Mouse (Mus musculus): Measurements from ENCODE around the gene Vps53. TPM values are rescaled to one million over a fixed set of nuclear protein-coding genes. Genes with fewer than 3 reads are reported as not detected.

Gene Vps53
- polyA plus RNA-seq, 1 experiment from 2014 or later: 44.8 TPM

DNA sequence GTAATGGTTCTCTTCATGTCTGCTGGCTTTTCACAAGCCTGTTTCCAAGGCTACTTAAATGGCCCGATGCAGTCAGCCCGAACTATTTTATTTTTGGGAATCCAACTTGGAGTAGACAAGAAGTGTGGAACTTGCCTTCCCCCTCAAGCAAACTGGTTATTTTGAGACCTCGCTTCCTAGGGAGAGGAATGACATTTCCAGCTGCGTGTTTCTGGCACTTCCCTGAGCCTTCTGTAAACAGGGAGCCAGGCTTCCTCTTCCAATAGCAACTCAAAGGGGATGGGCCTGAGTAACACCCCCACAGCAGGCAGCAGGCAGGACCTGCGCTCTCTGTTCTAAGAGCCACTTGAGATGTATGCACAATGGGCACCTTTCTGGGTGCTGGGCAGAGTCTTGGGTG lies 136.6 kb downstream of the Vps53 start:
- no peak overlapping the region for H3K27ac ChIP-seq (ENCODE audit: low read depth, low read length)
- no peak overlapping the region for H3K9ac ChIP-seq (ENCODE audit: low read depth, low read length)
- no peaks in the 10 kb centered on the region for H3K27me3 ChIP-seq (replicated peaks; ENCODE audit: control insufficient read depth, insufficient read depth, low read length)
- H3K4me1 ChIP-seq (replicated peaks; ENCODE audit: control insufficient read depth, insufficient read depth, low read length): no peaks in the 10 kb centered on the region
- ATAC-seq: no peak
- WGBS: 35% methylated on average over 5 of the region's 5 CpGs
- H3K36me3 ChIP-seq (ENCODE audit: control insufficient read depth, insufficient read depth): peaks cover 30% of the 10 kb centered on the region
- H3K9me3 ChIP-seq (ENCODE audit: control insufficient read depth): no peaks in the 10 kb centered on the region
- H3K4me2 ChIP-seq (replicated peaks; ENCODE audit: low read depth): no peak overlapping the region
- H3K4me3 ChIP-seq (ENCODE audit: low read depth, low read length): no peak overlapping the region
- no peak for TF ChIP-seq CTCF (IDR thresholded peaks at IDR 0.05; ENCODE audit: low read depth)

DNA sequence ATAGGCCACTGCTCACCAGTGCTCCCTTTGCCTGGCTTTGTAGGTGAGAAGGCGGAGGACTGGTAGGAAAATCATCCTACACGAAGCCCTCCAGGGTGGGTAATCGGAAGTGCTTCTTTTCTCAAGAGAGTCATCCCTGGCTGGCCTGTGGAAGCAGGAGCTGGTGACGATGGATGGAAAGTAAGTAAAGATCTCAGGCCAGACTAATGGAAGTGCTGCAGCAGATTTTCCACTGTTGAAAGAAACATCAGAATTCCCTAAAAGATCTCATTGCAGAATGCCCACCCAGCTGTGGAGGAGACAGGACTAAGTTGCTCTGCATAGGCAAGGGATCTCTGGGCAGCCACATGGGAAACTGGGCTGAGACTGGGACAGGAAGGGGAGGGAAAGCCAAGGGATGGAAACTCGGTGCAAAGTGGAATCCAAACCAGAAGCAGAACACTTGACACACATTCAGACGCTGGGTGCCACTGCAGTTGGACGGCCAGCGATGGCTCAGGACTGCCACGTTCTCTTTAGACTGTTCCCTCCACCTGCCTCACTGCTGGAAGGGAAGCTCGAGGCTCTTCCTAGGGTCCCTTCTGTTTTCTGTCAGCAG lies 137.3 kb downstream of the Vps53 start:
- H3K4me1 ChIP-seq (replicated peaks; ENCODE audit: control insufficient read depth, insufficient read depth, low read length): no peaks in the 10 kb centered on the region
- ATAC-seq: no peak
- no peak overlapping the region for H3K4me3 ChIP-seq (ENCODE audit: low read depth, low read length)
- H3K36me3 ChIP-seq (ENCODE audit: control insufficient read depth, insufficient read depth): peaks cover 28% of the 10 kb centered on the region
- 72% methylated on average over 10 of the region's 10 CpGs for WGBS
- peak overlapping the region; percentile 29; the same call in 1 of the 2 replicates for H3K27ac ChIP-seq (ENCODE audit: low read depth, low read length)
- no peak overlapping the region for H3K4me2 ChIP-seq (replicated peaks; ENCODE audit: low read depth)
- H3K9ac ChIP-seq (ENCODE audit: low read depth, low read length): no peak overlapping the region
- no peak for TF ChIP-seq CTCF (IDR thresholded peaks at IDR 0.05; ENCODE audit: low read depth)
- no peaks in the 10 kb centered on the region for H3K9me3 ChIP-seq (ENCODE audit: control insufficient read depth)
- no peaks in the 10 kb centered on the region for H3K27me3 ChIP-seq (replicated peaks; ENCODE audit: control insufficient read depth, insufficient read depth, low read length)

DNA sequence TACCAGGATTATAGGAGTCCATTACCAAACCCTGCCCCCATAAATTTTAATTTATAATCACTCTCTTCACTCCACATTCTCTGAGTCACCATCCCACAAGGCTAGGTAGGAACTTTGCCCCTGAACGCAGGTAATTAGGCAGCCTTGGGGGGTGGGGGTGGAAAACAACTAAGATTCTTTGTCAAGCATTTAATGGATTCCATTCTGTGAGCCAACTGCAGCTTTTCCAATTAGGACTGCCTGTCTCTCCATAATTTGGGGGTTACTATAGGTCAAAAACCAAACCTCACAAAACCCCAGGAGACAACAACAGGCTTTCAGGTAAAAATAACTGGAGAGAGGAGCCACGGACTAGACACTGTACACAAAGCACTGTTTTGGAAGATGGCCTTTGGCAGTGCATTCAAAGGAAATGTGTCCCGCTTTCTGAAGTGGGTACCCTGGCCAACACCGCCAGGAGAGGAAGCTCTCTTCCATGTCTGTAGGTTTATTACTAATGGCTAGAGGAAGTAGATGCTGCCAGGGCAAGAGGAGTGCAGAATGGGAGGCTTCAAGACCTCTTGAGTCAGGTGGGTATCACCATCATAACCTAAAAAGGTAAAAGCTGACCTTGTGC lies 138.6 kb downstream of the Vps53 start:
- Histone ChIP-seq H3K9ac (ENCODE audit: low read depth, low read length) (no peak overlapping the region), H3K4me1 (replicated peaks; ENCODE audit: control insufficient read depth, insufficient read depth, low read length) (no peaks in the 10 kb centered on the region), H3K4me2 (replicated peaks; ENCODE audit: low read depth) (no peak overlapping the region), H3K27ac (ENCODE audit: low read depth, low read length) (no peak overlapping the region), H3K36me3 (ENCODE audit: control insufficient read depth, insufficient read depth) (peaks cover 15% of the 10 kb centered on the region; the same call in 1 of the 2 replicates), H3K9me3 (ENCODE audit: control insufficient read depth) (no peaks in the 10 kb centered on the region), H3K4me3 (ENCODE audit: low read depth, low read length) (no peak overlapping the region), H3K27me3 (replicated peaks; ENCODE audit: control insufficient read depth, insufficient read depth, low read length) (no peaks in the 10 kb centered on the region)
- TF ChIP-seq CTCF (IDR thresholded peaks at IDR 0.05; ENCODE audit: low read depth): no peak
- WGBS: 82% methylated on average over 4 of the region's 4 CpGs
- ATAC-seq: no peak

DNA sequence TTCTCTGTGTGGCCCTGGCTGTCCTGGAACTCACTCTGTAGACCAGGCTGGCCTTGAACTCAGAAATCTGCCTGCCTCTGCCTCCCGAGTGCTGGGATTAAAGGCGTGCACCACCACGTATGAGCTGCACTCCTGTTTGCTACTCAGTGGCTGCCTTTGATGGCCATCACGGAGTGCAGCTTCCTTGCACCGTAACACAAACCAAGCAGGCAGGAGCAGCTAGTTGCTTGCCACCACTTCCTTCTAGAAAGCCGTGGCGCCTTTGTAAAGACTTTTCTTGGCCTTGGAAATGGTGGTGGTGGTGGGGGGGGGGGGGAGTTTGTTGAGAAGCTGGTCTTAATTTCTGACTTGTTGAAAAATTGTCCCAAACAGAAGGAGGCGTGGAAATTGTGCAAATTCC lies 139.3 kb downstream of the Vps53 start:
- Histone ChIP-seq H3K4me3 (ENCODE audit: low read depth, low read length) (no peak overlapping the region), H3K4me1 (replicated peaks; ENCODE audit: control insufficient read depth, insufficient read depth, low read length) (no peaks in the 10 kb centered on the region), H3K36me3 (ENCODE audit: control insufficient read depth, insufficient read depth) (peaks cover 9% of the 10 kb centered on the region; the same call in 1 of the 2 replicates), H3K9ac (ENCODE audit: low read depth, low read length) (no peak overlapping the region), H3K27me3 (replicated peaks; ENCODE audit: control insufficient read depth, insufficient read depth, low read length) (no peaks in the 10 kb centered on the region), H3K4me2 (replicated peaks; ENCODE audit: low read depth) (no peak overlapping the region), H3K27ac (ENCODE audit: low read depth, low read length) (no peak overlapping the region), H3K9me3 (ENCODE audit: control insufficient read depth) (no peaks in the 10 kb centered on the region)
- no peak for ATAC-seq
- WGBS: 85% methylated on average over 8 of the region's 8 CpGs
- no peak for TF ChIP-seq CTCF (IDR thresholded peaks at IDR 0.05; ENCODE audit: low read depth)

DNA sequence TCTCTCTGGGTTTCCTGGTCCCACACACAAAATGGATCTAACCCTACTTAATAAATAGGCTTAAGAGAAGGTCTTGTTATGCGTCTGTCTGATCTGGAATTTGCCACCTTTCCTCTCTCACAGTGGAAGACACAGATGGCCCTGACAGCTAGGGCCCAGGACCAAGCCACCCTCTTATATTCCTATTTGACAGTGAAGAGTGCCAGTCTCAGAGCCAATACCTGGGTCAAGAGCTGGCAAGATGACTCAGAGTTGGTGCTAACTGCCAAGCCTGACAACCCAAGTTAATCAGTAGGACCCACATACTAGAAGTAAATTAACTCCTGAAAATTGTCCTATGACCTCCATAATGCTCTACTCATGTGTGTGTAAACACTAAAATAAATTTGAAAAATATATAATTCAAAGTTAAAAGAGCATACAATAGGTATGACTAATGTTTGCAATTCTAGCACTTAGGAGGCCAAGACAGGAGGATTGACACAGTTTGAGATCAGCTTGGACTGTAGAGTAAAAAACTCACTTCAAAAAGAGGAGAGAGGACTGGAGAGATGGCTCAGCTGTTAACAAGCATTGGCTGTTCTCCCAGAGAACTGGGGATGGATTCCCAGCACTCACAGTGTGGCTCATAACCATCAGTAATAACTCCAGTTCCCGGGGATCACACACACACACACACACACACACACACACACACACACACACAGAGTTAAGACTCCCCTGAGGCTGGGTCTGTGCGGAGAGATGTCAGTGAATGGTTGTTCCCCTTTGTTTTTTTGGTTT lies 140.0 kb downstream of the Vps53 start:
- Histone ChIP-seq H3K27ac (ENCODE audit: low read depth, low read length) (no peak overlapping the region), H3K9ac (ENCODE audit: low read depth, low read length) (no peak overlapping the region), H3K4me1 (replicated peaks; ENCODE audit: control insufficient read depth, insufficient read depth, low read length) (no peaks in the 10 kb centered on the region), H3K9me3 (ENCODE audit: control insufficient read depth) (no peaks in the 10 kb centered on the region), H3K27me3 (replicated peaks; ENCODE audit: control insufficient read depth, insufficient read depth, low read length) (no peaks in the 10 kb centered on the region), H3K4me2 (replicated peaks; ENCODE audit: low read depth) (no peak overlapping the region), H3K4me3 (ENCODE audit: low read depth, low read length) (no peak overlapping the region), H3K36me3 (ENCODE audit: control insufficient read depth, insufficient read depth) (peaks cover 3% of the 10 kb centered on the region; the same call in 1 of the 2 replicates)
- no peak for ATAC-seq
- no peak for TF ChIP-seq CTCF (IDR thresholded peaks at IDR 0.05; ENCODE audit: low read depth)
- 86% methylated on average over 3 of the region's 3 CpGs for WGBS

DNA sequence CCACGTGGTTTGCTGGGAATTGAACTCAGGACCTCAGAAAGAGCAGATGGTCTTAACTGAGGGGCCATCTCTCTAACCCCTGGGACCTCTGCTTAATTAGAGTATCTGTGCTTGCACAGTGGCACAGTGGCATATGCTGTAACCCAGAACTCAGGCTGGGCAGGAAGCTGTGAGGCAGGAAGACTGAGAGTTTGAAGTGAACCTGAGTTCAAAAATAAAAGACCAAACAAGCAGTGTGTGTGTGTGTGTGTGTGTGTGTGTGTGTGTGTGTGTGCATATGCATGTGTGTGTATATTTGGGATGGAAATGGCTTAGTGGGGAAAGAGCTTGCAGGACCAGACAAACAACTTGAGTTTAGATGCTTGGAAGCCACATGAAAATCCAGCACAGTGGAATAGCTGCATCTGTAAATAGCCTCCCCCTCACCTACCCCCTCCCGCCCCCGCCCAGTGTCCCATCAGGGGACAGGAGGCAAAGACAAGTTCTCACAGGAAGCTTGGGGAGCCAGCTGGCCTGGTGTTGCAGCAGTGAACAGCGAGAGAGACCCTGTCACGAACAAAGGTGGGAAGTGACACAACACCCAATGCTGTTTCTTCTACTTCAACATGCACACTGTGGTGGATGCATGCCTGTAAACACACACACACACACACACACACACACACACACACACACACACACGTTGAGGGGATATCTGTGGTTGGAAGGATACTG lies 141.7 kb downstream of the Vps53 start:
- H3K4me3 ChIP-seq (ENCODE audit: low read depth, low read length): no peak overlapping the region
- no peak for ATAC-seq
- H3K9me3 ChIP-seq (ENCODE audit: control insufficient read depth): no peaks in the 10 kb centered on the region
- no peaks in the 10 kb centered on the region for H3K36me3 ChIP-seq (ENCODE audit: control insufficient read depth, insufficient read depth)
- no peak for TF ChIP-seq CTCF (IDR thresholded peaks at IDR 0.05; ENCODE audit: low read depth)
- H3K4me1 ChIP-seq (replicated peaks; ENCODE audit: control insufficient read depth, insufficient read depth, low read length): no peaks in the 10 kb centered on the region
- no peak overlapping the region for H3K4me2 ChIP-seq (replicated peaks; ENCODE audit: low read depth)
- H3K9ac ChIP-seq (ENCODE audit: low read depth, low read length): no peak overlapping the region
- H3K27ac ChIP-seq (ENCODE audit: low read depth, low read length): no peak overlapping the region
- WGBS: 56% methylated on average over 6 of the region's 6 CpGs
- H3K27me3 ChIP-seq (replicated peaks; ENCODE audit: control insufficient read depth, insufficient read depth, low read length): no peaks in the 10 kb centered on the region

All from intestine, postnatal 0 days (tissue).